Mouse (Mus musculus): ENCODE measurements around the gene Rcan2.

DNA sequence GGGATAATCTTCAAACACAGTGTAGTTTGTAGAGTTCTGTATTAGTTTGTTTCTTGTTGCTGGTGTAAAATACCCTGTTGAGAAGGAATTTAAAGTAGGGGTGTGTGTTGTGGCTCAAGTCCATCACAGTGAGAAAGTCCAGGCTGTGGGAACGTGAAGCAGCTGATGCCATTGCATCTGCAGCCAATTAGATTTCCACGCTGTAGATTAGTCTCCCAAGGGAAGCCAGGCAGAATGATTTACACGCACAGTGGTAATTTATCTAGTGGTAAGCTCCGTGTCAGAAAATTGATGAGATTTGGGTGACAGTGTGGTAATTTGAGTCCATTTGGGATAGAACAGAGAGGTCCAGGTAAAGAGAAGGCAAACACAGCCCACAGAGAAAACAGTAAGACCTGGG is 192.9 kb downstream of the Rcan2 start:
- no peak for TF ChIP-seq CTCF (conservative IDR thresholded peaks at IDR 0.05; ENCODE audit: low read length)
- TF ChIP-seq POU5F1 (IDR thresholded peaks at IDR 0.05; ENCODE audit: borderline replicate concordance, low read length) = no peak
- TF ChIP-seq NANOG (IDR thresholded peaks at IDR 0.05; ENCODE audit: borderline replicate concordance, low read length) = no peak

Measured in E14TG2a.4 (cell line).